Mouse (Mus musculus): ENCODE measurements around the gene Gm20441.

- TF ChIP-seq POLR2A (IDR thresholded peaks at IDR 0.05; ENCODE audit: insufficient read depth, low read depth, low read length) (no peak), CTCF (IDR thresholded peaks at IDR 0.05; ENCODE audit: insufficient read depth, low read depth, low read length) (no peak)
Observed at GRCm38 (mm10) chr10:75740866-75741265, 39.9 kb downstream of the Gm20441 start.

Data from olfactory bulb, adult 2 months (tissue).